Mouse (Mus musculus) embryonic facial prominence, embryonic 15.5 days (tissue): ENCODE results near the gene Saxo2. TPM values are rescaled to one million over a fixed set of nuclear protein-coding genes. Genes with fewer than 3 reads are reported as not detected.

ENCODE experiments used
- ATAC-seq: fragments of 200-750 bp; cut with Nextera tagmentation; 2 replicates; pipeline ENCODE4 v1.8.0; 2017; ENCODE audit warnings: low read depth, moderate TSS enrichment; ENCODE audit not compliant: insufficient number of reproducible peaks, low FRiP score, low TSS enrichment
- H3K27ac ChIP-seq: fragments of 300-500 bp; sonication (generic); replicated peaks from 2 replicates; pipeline ENCODE4 v1.5.1; 2015; ENCODE audit warnings: mild to moderate bottlenecking, inconsistent platforms
- H3K27me3 ChIP-seq: fragments of 300-500 bp; sonication (generic); 2 replicates; pipeline ENCODE4 v1.6.1; 2015; ENCODE audit warnings: inconsistent platforms
- H3K36me3 ChIP-seq: fragments of 300-500 bp; sonication (generic); 2 replicates; pipeline ENCODE4 v1.6.1; 2015; ENCODE audit warnings: mild to moderate bottlenecking, inconsistent platforms
- H3K4me1 ChIP-seq: fragments of 300-500 bp; sonication (generic); 2 replicates; pipeline ENCODE4 v1.6.1; 2015; ENCODE audit warnings: inconsistent platforms
- H3K4me2 ChIP-seq: fragments of 300-500 bp; sonication (generic); replicated peaks from 2 replicates; pipeline ENCODE4 v1.6.1; 2015; ENCODE audit warnings: mild to moderate bottlenecking, inconsistent platforms
- H3K4me3 ChIP-seq: fragments of 300-500 bp; sonication (generic); replicated peaks from 2 replicates; pipeline ENCODE4 v1.5.1; 2015; ENCODE audit warnings: mild to moderate bottlenecking, inconsistent platforms
- H3K9ac ChIP-seq: fragments of 300-500 bp; sonication (generic); 2 replicates; pipeline ENCODE4 v1.6.1; 2015; ENCODE audit warnings: inconsistent platforms
- H3K9me3 ChIP-seq: fragments of 300-500 bp; sonication (generic); replicated peaks from 2 replicates; pipeline ENCODE4 v1.6.1; 2016; ENCODE audit warnings: inconsistent platforms
- WGBS: fragments of 180-500 bp; shearing (Covaris S2); methylation state at CpG from one replicate; pipeline ENCODE4 v1.1.7; 2015; 5-methylcytosine and 5-hydroxymethylcytosine counted together
- polyA plus RNA-seq: library from polyadenylated mRNA; unstranded; fragments of >200 nt; fragmentation: Nextera tagmentation; extraction: Ambion mirVana; gene quantifications from 2 replicates; pipeline ENCODE4 v1.2.1, GENCODE M21; 2015

Gene Saxo2
- polyA plus RNA-seq: 14.5 and 25.6 TPM in 2 replicates

DNA sequence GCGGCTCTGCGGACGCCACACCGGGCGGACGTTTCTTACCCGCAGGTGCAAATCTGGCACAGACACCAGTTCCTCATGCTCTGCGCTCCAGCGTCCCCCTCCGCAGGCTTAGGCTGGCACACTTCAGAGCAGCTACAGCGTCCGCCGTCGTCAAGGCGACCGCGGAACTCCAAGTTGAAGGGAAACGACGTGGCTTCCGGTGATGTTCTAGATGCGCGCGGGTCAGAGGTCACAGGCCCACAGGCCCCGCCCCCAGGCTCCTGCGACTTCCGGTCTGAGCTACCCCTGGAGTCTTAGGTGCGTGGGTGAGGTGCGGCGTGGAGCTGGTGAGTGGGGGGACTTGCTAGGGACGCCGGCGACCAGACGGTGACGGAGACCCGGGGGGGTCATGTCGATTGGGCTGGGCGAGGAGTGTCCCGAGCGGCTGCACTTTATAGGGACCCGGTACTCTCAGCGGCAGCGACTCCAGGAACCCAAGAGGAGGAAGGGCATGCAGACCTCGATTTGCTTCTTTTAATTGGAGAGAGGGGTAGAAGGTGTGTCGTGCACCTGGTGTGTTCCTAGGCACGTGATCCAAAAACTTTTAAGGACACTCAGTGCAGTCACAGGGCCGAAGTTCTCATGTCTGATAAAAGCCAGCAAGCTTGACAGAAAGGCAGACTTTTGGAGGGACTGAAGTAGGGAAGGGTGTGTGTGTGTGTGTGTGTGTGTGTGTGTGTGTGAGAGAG lies at the start of gene Saxo2, which contains the start of gene Efl1:
TSS of gene Saxo2 (minus strand) at position 176 of the 728 bp plus-strand sequence.
TSS of gene Efl1 (plus strand) at position 262 of the 728 bp plus-strand sequence.
- H3K4me1 ChIP-seq: peaks cover 9% of the 10 kb centered on the region; the same call in 1 of the 2 replicates
- peak; percentile 94 for ATAC-seq
- WGBS: under 1% methylated on average over 46 of the region's 46 CpGs
- H3K9ac ChIP-seq: peak within 1 kb of the TSS; percentile 48
- H3K36me3 ChIP-seq: 0 out of 2 replicates have a peak, but pooled peaks cover 5% of the 10 kb centered on the region
- H3K27ac ChIP-seq: peak within 1 kb of the TSS; percentile 48; the same call in 1 of the 2 replicates
- H3K27me3 ChIP-seq: no peaks in the 10 kb centered on the region
- H3K4me3 ChIP-seq: peak within 1 kb of the TSS; percentile 61
- no peaks in the 10 kb centered on the region for H3K9me3 ChIP-seq
- peak within 1 kb of the TSS; percentile 65 for H3K4me2 ChIP-seq

DNA sequence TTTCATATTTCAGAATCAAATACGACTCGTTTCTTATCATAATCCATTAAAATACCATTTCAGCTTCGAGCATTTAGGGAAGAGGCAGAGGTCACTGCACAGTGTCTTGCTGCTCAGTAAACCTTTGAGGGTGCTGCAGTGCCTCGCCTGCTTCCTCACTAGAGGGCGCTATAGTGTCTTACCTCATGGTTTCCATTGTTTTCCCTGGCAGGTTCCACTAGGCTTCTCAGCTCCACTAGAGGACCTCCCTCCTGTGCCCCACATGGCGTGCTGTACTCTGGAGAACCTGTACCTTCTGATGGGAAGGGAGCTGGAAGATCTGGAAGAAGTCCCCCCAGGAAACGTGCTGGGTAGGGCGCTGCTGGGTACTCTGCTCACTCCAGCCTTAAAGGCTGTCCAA lies 49.3 kb upstream of the Saxo2 start:
- peaks cover 35% of the 10 kb centered on the region for H3K36me3 ChIP-seq
- no peak overlapping the region for H3K4me2 ChIP-seq
- no peaks in the 10 kb centered on the region; the same call in 1 of the 2 replicates for H3K4me1 ChIP-seq
- 79% methylated on average over 8 of the region's 8 CpGs for WGBS
- no peak overlapping the region for H3K9ac ChIP-seq
- ATAC-seq: no peak
- no peak overlapping the region for H3K4me3 ChIP-seq
- no peak overlapping the region for H3K27ac ChIP-seq
- H3K27me3 ChIP-seq: no peaks in the 10 kb centered on the region
- H3K9me3 ChIP-seq: no peaks in the 10 kb centered on the region

DNA sequence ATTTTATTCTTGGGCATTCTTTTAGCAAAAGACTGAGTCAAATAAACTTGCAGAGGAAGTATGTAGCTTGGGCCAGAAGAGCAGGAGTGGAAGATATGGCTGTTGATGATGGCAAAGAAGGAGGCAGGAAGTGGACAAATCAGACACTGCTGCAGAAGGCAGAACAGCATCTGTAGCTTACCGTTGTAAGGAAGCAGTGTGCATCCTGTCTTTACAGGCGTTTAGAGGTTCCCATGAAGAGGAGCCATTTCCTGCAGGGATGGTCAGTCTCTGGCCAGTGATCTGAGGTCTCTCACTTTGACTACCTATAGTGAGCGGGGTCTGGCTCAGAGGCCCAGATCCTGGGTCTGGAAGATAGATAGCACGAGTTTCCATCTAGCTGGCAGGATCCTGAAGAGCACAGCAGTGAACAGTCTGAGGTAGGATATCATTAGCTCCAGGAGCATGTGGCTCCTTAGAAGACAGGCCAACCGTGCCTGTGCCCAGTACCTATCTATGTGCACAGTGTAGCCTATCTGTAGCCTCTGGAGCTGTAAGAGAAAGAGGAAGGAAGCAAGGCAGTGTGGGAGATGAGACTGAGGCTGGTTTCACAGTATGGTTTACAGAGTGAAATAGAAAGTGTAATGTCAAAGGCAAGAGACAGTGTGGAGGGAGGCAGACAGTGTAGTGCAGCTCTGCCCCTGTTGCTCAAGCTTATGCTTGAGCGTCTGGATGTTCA lies 42.9 kb upstream of the Saxo2 start:
- Histone ChIP-seq H3K4me2 (no peak overlapping the region), H3K4me3 (no peak overlapping the region), H3K27me3 (no peaks in the 10 kb centered on the region), H3K9ac (no peak overlapping the region), H3K4me1 (peaks cover 10% of the 10 kb centered on the region), H3K36me3 (peaks cover 27% of the 10 kb centered on the region), H3K27ac (no peak overlapping the region), H3K9me3 (no peaks in the 10 kb centered on the region)
- no peak for ATAC-seq
- WGBS: 78% methylated on average over 6 of the region's 6 CpGs

DNA sequence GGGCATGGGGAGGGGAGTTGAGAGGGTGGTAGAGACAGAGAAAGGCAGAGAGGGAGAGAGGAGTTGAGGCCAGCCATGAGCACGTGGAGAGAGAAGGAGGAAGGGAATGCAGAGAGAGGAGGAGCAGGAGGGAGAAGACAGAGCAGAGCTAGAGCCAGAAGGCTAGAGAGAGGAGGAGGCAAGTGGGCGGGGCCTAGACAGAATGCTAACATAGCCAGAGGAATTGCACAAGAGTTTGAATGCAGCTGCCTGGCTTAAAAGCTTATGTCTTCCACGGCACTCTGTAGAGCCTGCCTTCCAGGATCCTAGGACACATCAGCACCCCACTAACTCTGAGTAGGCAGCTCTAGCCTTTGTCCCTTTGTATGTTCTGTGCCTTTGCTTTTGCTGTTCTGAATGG lies 40.4 kb upstream of the Saxo2 start:
- H3K27ac ChIP-seq: 0 out of 2 replicates have a peak overlapping the region, but pooled peaks have one; percentile 28
- H3K9ac ChIP-seq: no peak overlapping the region
- H3K4me3 ChIP-seq: no peak overlapping the region
- H3K4me2 ChIP-seq: no peak overlapping the region
- H3K36me3 ChIP-seq: peaks cover 27% of the 10 kb centered on the region
- no peaks in the 10 kb centered on the region for H3K27me3 ChIP-seq
- ATAC-seq: peak; percentile 60
- no peaks in the 10 kb centered on the region for H3K9me3 ChIP-seq
- WGBS: 24% methylated on average over 3 of the region's 3 CpGs
- peaks cover 10% of the 10 kb centered on the region for H3K4me1 ChIP-seq

DNA sequence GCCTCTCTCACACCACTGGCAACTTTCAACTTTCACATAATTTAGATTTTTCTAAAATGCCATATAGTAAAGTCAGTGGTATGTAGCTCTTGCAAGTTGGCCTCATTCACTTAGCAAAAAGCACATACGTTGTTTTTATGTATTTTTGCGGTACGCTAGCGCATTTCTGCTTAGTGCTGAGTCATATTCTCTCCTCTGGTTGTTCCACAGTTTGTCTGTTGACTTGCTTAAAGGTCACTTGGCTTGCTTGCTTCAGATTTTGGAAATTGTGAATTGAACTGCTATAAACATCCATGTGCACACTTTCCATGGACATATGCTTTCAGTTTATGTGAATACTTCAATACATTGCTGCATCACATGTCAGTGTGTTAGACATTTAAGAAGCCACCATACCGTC lies 31.6 kb upstream of the Saxo2 start:
- peaks cover 30% of the 10 kb centered on the region for H3K36me3 ChIP-seq
- no peak for ATAC-seq
- 64% methylated on average over 5 of the region's 5 CpGs for WGBS

DNA sequence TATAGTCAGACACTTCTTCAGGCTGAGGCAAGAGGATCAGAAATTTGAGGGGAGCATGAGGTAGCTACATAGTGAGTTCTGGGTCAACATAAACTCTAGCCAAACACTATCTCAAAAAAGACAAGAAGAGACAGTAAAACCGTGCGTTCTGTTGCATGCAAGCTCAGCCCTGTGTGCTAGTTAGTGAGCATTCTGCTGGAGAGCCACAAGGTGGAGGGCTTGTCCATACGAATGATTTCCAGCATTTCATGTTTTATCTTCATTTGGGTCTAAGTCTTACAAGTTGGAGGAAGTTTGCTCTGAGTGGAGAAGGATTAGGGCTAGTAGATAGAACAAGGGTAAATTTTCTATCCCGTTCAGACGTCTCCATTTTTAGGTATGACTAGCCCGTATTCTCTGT lies 28.5 kb upstream of the Saxo2 start:
- ATAC-seq: no peak
- Histone ChIP-seq H3K9ac (no peak overlapping the region), H3K9me3 (no peaks in the 10 kb centered on the region), H3K36me3 (peaks cover 29% of the 10 kb centered on the region), H3K4me1 (0 out of 2 replicates have a peak, but pooled peaks cover 8% of the 10 kb centered on the region), H3K4me3 (no peak overlapping the region), H3K27ac (no peak overlapping the region), H3K4me2 (no peak overlapping the region), H3K27me3 (no peaks in the 10 kb centered on the region)
- 71% methylated on average over 6 of the region's 6 CpGs for WGBS

More for the DNA sequence above, 31.6 kb upstream of the Saxo2 start:
- Histone ChIP-seq H3K4me3 (no peak overlapping the region), H3K4me1 (0 out of 2 replicates have a peak, but pooled peaks cover 8% of the 10 kb centered on the region), H3K9me3 (no peaks in the 10 kb centered on the region), H3K27ac (no peak overlapping the region), H3K27me3 (no peaks in the 10 kb centered on the region), H3K9ac (no peak overlapping the region), H3K4me2 (no peak overlapping the region)

DNA sequence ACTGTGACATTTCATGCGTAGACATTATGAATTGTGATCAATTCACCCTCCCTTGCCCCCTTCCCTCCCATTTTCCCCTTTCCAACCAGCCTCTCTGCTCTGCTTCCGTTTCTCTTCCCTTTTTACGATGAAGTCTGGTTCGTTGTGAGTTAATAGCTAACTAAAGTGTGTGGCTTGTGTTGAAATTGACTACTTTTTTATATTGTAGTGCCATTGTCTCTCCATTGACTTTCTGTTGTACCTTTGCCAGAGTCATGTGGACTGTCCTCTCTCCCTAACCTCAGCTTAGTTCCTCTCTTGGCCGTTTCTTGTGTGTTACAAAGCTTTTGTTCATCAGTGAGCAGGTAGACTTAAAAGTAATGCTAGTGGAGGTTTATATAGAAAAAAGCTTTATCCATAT lies 27.7 kb upstream of the Saxo2 start:
- peaks cover 33% of the 10 kb centered on the region for H3K36me3 ChIP-seq

DNA sequence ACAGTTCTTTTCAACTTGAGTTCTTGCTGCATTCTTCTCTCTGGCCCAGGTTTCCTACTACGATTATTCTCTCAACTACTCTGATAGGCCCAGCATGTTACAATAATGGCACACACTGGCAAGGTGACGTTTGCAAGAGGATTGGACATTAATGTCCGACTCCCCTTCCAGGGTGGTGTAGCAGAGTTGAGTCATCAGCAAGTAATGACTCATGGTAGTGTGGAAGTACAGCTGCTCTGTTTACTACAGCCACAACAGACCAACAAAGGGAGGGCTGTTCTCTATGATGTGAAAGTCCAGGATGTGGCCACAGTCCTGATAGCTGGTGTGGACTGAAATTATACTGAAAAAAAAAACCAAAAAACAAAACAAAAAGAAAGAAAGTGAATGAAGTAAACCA lies 16.3 kb upstream of the Saxo2 start:
- Histone ChIP-seq H3K4me1 (no peaks in the 10 kb centered on the region), H3K27ac (no peak overlapping the region), H3K4me3 (no peak overlapping the region), H3K4me2 (no peak overlapping the region), H3K27me3 (no peaks in the 10 kb centered on the region), H3K36me3 (peaks cover 31% of the 10 kb centered on the region), H3K9me3 (no peaks in the 10 kb centered on the region), H3K9ac (no peak overlapping the region)
- WGBS: 85% methylated on average over 3 of the region's 3 CpGs
- ATAC-seq: no peak

More for the DNA sequence above, 27.7 kb upstream of the Saxo2 start:
- Histone ChIP-seq H3K9me3 (no peaks in the 10 kb centered on the region), H3K4me3 (no peak overlapping the region), H3K4me1 (0 out of 2 replicates have a peak, but pooled peaks cover 8% of the 10 kb centered on the region), H3K27me3 (no peaks in the 10 kb centered on the region), H3K27ac (no peak overlapping the region), H3K9ac (no peak overlapping the region), H3K4me2 (no peak overlapping the region)
- 91% methylated on average over 5 of the region's 5 CpGs for WGBS
- ATAC-seq: no peak

DNA sequence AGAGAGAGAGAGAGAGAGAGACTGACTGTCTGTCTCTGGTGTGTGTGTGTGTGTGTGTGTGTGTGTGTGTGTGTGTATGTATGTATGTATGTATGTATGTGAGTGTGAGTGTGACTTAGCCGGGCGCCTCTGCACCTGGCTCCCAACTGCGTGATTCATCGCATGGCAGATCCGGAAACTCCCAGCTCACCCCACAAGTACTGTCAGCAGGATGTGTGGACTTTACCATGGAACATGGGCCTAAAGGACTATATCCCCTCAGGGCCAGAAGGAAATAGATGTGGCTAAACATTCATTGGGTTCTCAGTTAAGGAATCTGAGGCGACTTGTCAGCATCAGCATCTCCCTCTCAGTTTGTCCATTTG lies 735 bp upstream of the Saxo2 start:
- ATAC-seq: peak; percentile 36; the same call in 1 of the 2 replicates
- H3K4me2 ChIP-seq: peak overlapping the region; percentile 65
- no peaks in the 10 kb centered on the region for H3K9me3 ChIP-seq
- H3K9ac ChIP-seq: peak overlapping the region; percentile 48; the same call in 1 of the 2 replicates
- H3K4me3 ChIP-seq: peak overlapping the region; percentile 61
- no peaks in the 10 kb centered on the region for H3K27me3 ChIP-seq
- H3K4me1 ChIP-seq: peaks cover 9% of the 10 kb centered on the region; the same call in 1 of the 2 replicates
- H3K27ac ChIP-seq: no peak overlapping the region
- H3K36me3 ChIP-seq: 0 out of 2 replicates have a peak, but pooled peaks cover 5% of the 10 kb centered on the region
- WGBS: 9% methylated on average over 6 of the region's 6 CpGs

DNA sequence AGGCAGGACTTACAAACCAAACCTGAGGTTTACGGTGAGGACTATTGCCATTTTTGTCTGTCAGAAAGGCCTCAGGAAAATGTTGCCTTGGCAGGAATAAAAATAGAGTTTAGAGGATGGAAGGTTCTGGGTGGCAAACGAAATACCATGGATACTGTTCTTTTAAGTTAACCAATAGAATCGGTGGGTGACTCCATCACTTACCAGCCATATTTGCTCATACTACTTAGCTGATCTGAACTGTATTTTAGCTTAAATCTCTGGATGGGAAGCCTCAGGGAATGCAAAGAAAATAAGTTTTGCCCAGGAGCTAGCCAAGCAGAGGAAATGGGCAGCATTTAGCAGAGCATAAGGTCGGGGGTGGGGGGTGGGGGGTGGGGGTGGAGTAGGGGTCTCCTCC lies 419 bp downstream of the Saxo2 start:
- peaks cover 9% of the 10 kb centered on the region; the same call in 1 of the 2 replicates for H3K4me1 ChIP-seq
- 0 out of 2 replicates have a peak, but pooled peaks cover 5% of the 10 kb centered on the region for H3K36me3 ChIP-seq
- H3K9me3 ChIP-seq: no peaks in the 10 kb centered on the region
- peak overlapping the region; percentile 48 for H3K9ac ChIP-seq
- no peak for ATAC-seq
- H3K4me3 ChIP-seq: peak overlapping the region; percentile 61
- no peaks in the 10 kb centered on the region for H3K27me3 ChIP-seq
- H3K4me2 ChIP-seq: peak overlapping the region; percentile 65
- WGBS: 32% methylated on average over 4 of the region's 4 CpGs
- H3K27ac ChIP-seq: no peak overlapping the region

DNA sequence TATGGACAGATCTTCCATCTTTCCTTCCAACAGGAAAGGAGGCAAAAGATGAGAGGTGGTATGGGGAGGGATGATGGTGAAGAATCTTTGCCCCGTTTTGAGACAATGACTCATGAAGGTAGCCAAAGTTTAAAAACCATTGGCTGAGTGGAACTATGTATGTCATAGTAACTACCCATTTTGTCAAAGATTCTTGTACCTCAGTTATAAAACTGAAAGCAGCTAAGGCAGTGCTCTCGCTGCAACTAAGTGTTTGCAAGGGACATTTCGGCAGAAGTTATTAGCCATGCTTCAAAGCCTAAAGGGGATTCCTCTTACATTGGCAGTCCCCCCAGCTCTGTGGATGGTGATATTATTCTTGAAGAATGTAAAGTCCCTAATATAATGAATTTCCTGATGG lies 1.1 kb downstream of the Saxo2 start:
- WGBS: 83% methylated on average over 3 of the region's 3 CpGs
- peaks cover 9% of the 10 kb centered on the region; the same call in 1 of the 2 replicates for H3K4me1 ChIP-seq
- H3K27me3 ChIP-seq: no peaks in the 10 kb centered on the region
- no peak overlapping the region for H3K4me2 ChIP-seq
- H3K36me3 ChIP-seq: 0 out of 2 replicates have a peak, but pooled peaks cover 3% of the 10 kb centered on the region
- H3K9ac ChIP-seq: no peak overlapping the region
- H3K27ac ChIP-seq: no peak overlapping the region
- no peak overlapping the region for H3K4me3 ChIP-seq
- H3K9me3 ChIP-seq: no peaks in the 10 kb centered on the region
- ATAC-seq: no peak
